Mouse (Mus musculus): ENCODE measurements around the gene Mroh2b.

Gene Mroh2b

GRCm38 (mm10) chr15:4898437-4898836 is at the start of gene Mroh2b:
Mroh2b (plus strand) TSS chr15:4898737.
- no peak for DNase-seq (ENCODE audit: low spot score)

- no peak for DNase-seq (ENCODE audit: low spot score)
Observed at GRCm38 (mm10) chr15:4850015-4850414, 48.5 kb upstream of the Mroh2b start.

GRCm38 (mm10) chr15:4894962-4895361 is 3.6 kb upstream of the Mroh2b start:
- DNase-seq (ENCODE audit: low spot score), result no peak

GRCm38 (mm10) chr15:4934731-4935130 is 36.2 kb downstream of the Mroh2b start:
- no peak for DNase-seq (ENCODE audit: low spot score)

- DNase-seq (ENCODE audit: low spot score), result no peak
Observed at GRCm38 (mm10) chr15:4973355-4973754, 74.8 kb downstream of the Mroh2b start.

- no peak for DNase-seq (ENCODE audit: low spot score)
Observed at GRCm38 (mm10) chr15:5002903-5003302, 104.4 kb downstream of the Mroh2b start.

- DNase-seq (ENCODE audit: low spot score), result no peak
Observed at GRCm38 (mm10) chr15:5003503-5004196, 105.1 kb downstream of the Mroh2b start.

GRCm38 (mm10) chr15:5009644-5010107 is 111.1 kb downstream of the Mroh2b start:
- DNase-seq (ENCODE audit: low spot score), result no peak
